Mouse (Mus musculus): ENCODE data around the gene AC124108.1. TPM values are rescaled to one million over a fixed set of nuclear protein-coding genes. Genes with fewer than 3 reads are reported as not detected.
"Not testable (repeated sequence)": the region's sequence is repeated elsewhere in the genome, so short reads cannot be mapped to it uniquely, and the experiment has no call there.

Gene AC124108.1
- total and polyA plus RNA-seq, 2 experiments from 2014 or later = 0.54 to 3.9 TPM

- no peaks in the 10 kb centered on the region for H3K36me3 ChIP-seq (ENCODE audit: insufficient read depth, low read length)
- H3K4me2 ChIP-seq (ENCODE audit: low read depth, low read length, poor library complexity, severe bottlenecking) = no peak overlapping the region
- H3K4me3 ChIP-seq (ENCODE audit: low read depth, low read length) = no peak overlapping the region
- H3K4me1 ChIP-seq (ENCODE audit: insufficient read depth, low read length) = peaks cover 7% of the 10 kb centered on the region; the same call in 1 of the 2 replicates
- no peak overlapping the region for H3K9ac ChIP-seq (replicated peaks; ENCODE audit: low read length, poor library complexity, severe bottlenecking)
- H3K27me3 ChIP-seq (ENCODE audit: insufficient read depth, low read length) = no peaks in the 10 kb centered on the region
- TF ChIP-seq CTCF (IDR thresholded peaks at IDR 0.05) = no peak
- 32% methylated on average over 4 of the region's 4 CpGs for WGBS
- H3K27ac ChIP-seq (ENCODE audit: low read depth, low read length) = no peak overlapping the region
- no peaks in the 10 kb centered on the region for H3K9me3 ChIP-seq (ENCODE audit: low read length)
- ATAC-seq (ENCODE audit: low FRiP score) = no peak
- no peak for DNase-seq (ENCODE audit: low spot score)
Measured at GRCm38 (mm10) chr1:132159681-132160080, 31.6 kb upstream of the AC124108.1 start.

- Histone ChIP-seq H3K27me3 (ENCODE audit: insufficient read depth, low read length) (no peaks in the 10 kb centered on the region), H3K4me2 (ENCODE audit: low read depth, low read length, poor library complexity, severe bottlenecking) (no peak overlapping the region), H3K4me1 (ENCODE audit: insufficient read depth, low read length) (peaks cover 7% of the 10 kb centered on the region; the same call in 1 of the 2 replicates), H3K27ac (ENCODE audit: low read depth, low read length) (no peak overlapping the region), H3K9ac (replicated peaks; ENCODE audit: low read length, poor library complexity, severe bottlenecking) (no peak overlapping the region), H3K9me3 (ENCODE audit: low read length) (no peaks in the 10 kb centered on the region), H3K36me3 (ENCODE audit: insufficient read depth, low read length) (no peaks in the 10 kb centered on the region), H3K4me3 (ENCODE audit: low read depth, low read length) (no peak overlapping the region)
- ATAC-seq (ENCODE audit: low FRiP score) = no peak
- TF ChIP-seq CTCF (IDR thresholded peaks at IDR 0.05) = no peak
- DNase-seq (ENCODE audit: low spot score) = no peak
- 67% methylated on average over 7 of the region's 7 CpGs for WGBS
Measured at GRCm38 (mm10) chr1:132161211-132161880, 29.9 kb upstream of the AC124108.1 start.

- not testable (repeated sequence) for H3K27me3 ChIP-seq (ENCODE audit: insufficient read depth, low read length); H3K4me2 ChIP-seq (ENCODE audit: low read depth, low read length, poor library complexity, severe bottlenecking); H3K9ac ChIP-seq (replicated peaks; ENCODE audit: low read length, poor library complexity, severe bottlenecking); H3K27ac ChIP-seq (ENCODE audit: low read depth, low read length); H3K36me3 ChIP-seq (ENCODE audit: insufficient read depth, low read length); ATAC-seq (ENCODE audit: low FRiP score); H3K9me3 ChIP-seq (ENCODE audit: low read length); H3K4me1 ChIP-seq (ENCODE audit: insufficient read depth, low read length); DNase-seq (ENCODE audit: low spot score); H3K4me3 ChIP-seq (ENCODE audit: low read depth, low read length)
- 51% methylated on average over 9 of the region's 9 CpGs for WGBS
- TF ChIP-seq CTCF (IDR thresholded peaks at IDR 0.05) = peak; percentile 50
Measured at GRCm38 (mm10) chr1:132162618-132163017, 28.6 kb upstream of the AC124108.1 start.

- H3K36me3 ChIP-seq (ENCODE audit: insufficient read depth, low read length) = no peaks in the 10 kb centered on the region
- TF ChIP-seq CTCF (IDR thresholded peaks at IDR 0.05) = no peak
- H3K9ac ChIP-seq (replicated peaks; ENCODE audit: low read length, poor library complexity, severe bottlenecking) = no peak overlapping the region
- no peaks in the 10 kb centered on the region for H3K27me3 ChIP-seq (ENCODE audit: insufficient read depth, low read length)
- no peak overlapping the region for H3K4me3 ChIP-seq (ENCODE audit: low read depth, low read length)
- H3K27ac ChIP-seq (ENCODE audit: low read depth, low read length) = no peak overlapping the region
- no peak overlapping the region for H3K4me2 ChIP-seq (ENCODE audit: low read depth, low read length, poor library complexity, severe bottlenecking)
- 0 out of 2 replicates have a peak, but pooled peaks cover 4% of the 10 kb centered on the region for H3K4me1 ChIP-seq (ENCODE audit: insufficient read depth, low read length)
- no peaks in the 10 kb centered on the region for H3K9me3 ChIP-seq (ENCODE audit: low read length)
- 37% methylated on average over 13 of the region's 13 CpGs for WGBS
- DNase-seq (ENCODE audit: low spot score) = peak; percentile 82
- no peak for ATAC-seq (ENCODE audit: low FRiP score)
Measured at GRCm38 (mm10) chr1:132164780-132165518, 26.3 kb upstream of the AC124108.1 start.

- H3K4me3 ChIP-seq (ENCODE audit: low read depth, low read length) = no peak overlapping the region
- no peaks in the 10 kb centered on the region for H3K9me3 ChIP-seq (ENCODE audit: low read length)
- WGBS = 59% methylated on average over 3 of the region's 3 CpGs
- peak; percentile 50 for TF ChIP-seq CTCF (IDR thresholded peaks at IDR 0.05)
- DNase-seq (ENCODE audit: low spot score) = no peak
- H3K9ac ChIP-seq (replicated peaks; ENCODE audit: low read length, poor library complexity, severe bottlenecking) = no peak overlapping the region
- no peak for ATAC-seq (ENCODE audit: low FRiP score)
- H3K36me3 ChIP-seq (ENCODE audit: insufficient read depth, low read length) = no peaks in the 10 kb centered on the region
- no peaks in the 10 kb centered on the region for H3K27me3 ChIP-seq (ENCODE audit: insufficient read depth, low read length)
- no peak overlapping the region for H3K4me2 ChIP-seq (ENCODE audit: low read depth, low read length, poor library complexity, severe bottlenecking)
- 0 out of 2 replicates have a peak, but pooled peaks cover 4% of the 10 kb centered on the region for H3K4me1 ChIP-seq (ENCODE audit: insufficient read depth, low read length)
- H3K27ac ChIP-seq (ENCODE audit: low read depth, low read length) = no peak overlapping the region
Measured at GRCm38 (mm10) chr1:132165859-132166258, 25.4 kb upstream of the AC124108.1 start.

Data from midbrain, postnatal 0 days (tissue).